Comparison of ENCODE assay signal across 20 mouse cellular contexts in the genomic region with DNA sequence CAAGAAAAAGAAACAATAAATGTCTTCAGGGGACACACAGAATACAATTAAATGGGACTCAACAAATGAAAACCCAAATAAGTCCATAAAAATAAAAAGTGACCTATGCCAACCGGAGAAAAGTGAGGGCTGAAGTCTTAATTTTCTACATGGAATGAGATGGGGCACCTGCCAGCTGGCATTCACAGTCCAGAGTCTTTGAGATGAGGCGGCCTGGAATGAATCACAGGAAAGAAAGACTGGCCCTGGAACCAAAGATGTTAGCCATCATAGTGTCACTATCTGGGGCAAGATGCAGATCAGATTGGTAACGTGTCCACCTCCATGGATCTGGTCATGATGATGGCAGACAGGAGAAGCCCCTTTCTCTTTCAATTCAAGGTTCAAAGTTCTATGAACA. TPM values are rescaled to one million over a fixed set of nuclear protein-coding genes. Genes with fewer than 3 reads are reported as not detected.
DNase-seq lines count a peak whose midpoint lies in the region; ATAC-seq and TF ChIP-seq lines count a peak whose summit lies in the region.
"Had no signal": no experiment of that assay in that cellular context is flagged by ENCODE, and none has a peak within 500 bp of the region (broad histone marks: within the 10 kb centered on the region; RNA-seq: fewer than 3 reads in every experiment).

No protein-coding gene starts in this region.

- no peak for TF ChIP-seq EP300 in stomach, postnatal 0 days (optimal IDR thresholded peaks at IDR 0.05)

- peak overlapping the region; percentile 89 for H3K27ac ChIP-seq in heart, embryonic 13.5 days (replicated peaks)
- H3K27ac ChIP-seq in kidney, adult 2 months (ENCODE audit: insufficient read depth, low read depth, low read length): peak overlapping the region; percentile 100
- no peak overlapping the region for H3K27ac ChIP-seq in kidney, embryonic 14.5 days (ENCODE audit: low read depth, low read length)
- H3K27ac ChIP-seq in stomach, postnatal 0 days (replicated peaks): no peak overlapping the region
- H3K27ac ChIP-seq: embryonic facial prominence, embryonic 10.5 days; hindbrain, embryonic 14.5 days; midbrain, embryonic 12.5 days; neural tube, embryonic 12.5 days had no signal

- 0 out of 2 replicates have a peak overlapping the region, but pooled peaks have one; percentile 2 for H3K4me2 ChIP-seq in heart, embryonic 13.5 days
- no peak overlapping the region for H3K4me2 ChIP-seq in kidney, embryonic 14.5 days (replicated peaks; ENCODE audit: low read depth, low read length)
- H3K4me2 ChIP-seq in stomach, postnatal 0 days (replicated peaks; ENCODE audit: low read depth): no peak overlapping the region
- H3K4me2 ChIP-seq: hindbrain, embryonic 14.5 days; midbrain, embryonic 12.5 days; neural tube, embryonic 12.5 days had no signal

- no peak for ATAC-seq in heart, embryonic 13.5 days (ENCODE audit: extremely low read depth, insufficient number of reproducible peaks, low FRiP score, low TSS enrichment)
- ATAC-seq in kidney, embryonic 14.5 days (ENCODE audit: low FRiP score, low TSS enrichment): no peak
- ATAC-seq in stomach, postnatal 0 days (ENCODE audit: low FRiP score, low TSS enrichment): no peak
- ATAC-seq: liver, postnatal 0 days had no signal

- no peak for TF ChIP-seq CTCF in kidney, adult 2 months (conservative IDR thresholded peaks at IDR 0.05; ENCODE audit: insufficient read depth, insufficient read length, low read depth, low read length)
- no peak for TF ChIP-seq CTCF in stomach, postnatal 0 days (IDR thresholded peaks at IDR 0.05; ENCODE audit: low read depth)

- intact Hi-C loops in heart, postnatal 36 days (cut with DNase I): loop anchor here (5.0 kb wide), 1 partner anchor 50 kb away; no protein-coding TSS in a partner anchor

- peaks cover 72% of the 10 kb centered on the region for H3K4me1 ChIP-seq in heart, embryonic 13.5 days
- H3K4me1 ChIP-seq in kidney, adult 2 months (ENCODE audit: control insufficient read depth, insufficient read depth, low read length): peaks cover 53% of the 10 kb centered on the region
- H3K4me1 ChIP-seq in kidney, embryonic 14.5 days (ENCODE audit: control insufficient read depth, insufficient read depth, low read length): peaks cover 23% of the 10 kb centered on the region
- H3K4me1 ChIP-seq in stomach, postnatal 0 days (replicated peaks; ENCODE audit: control insufficient read depth, insufficient read depth): peaks cover 10% of the 10 kb centered on the region

- peak; percentile 25 for DNase-seq in adrenal gland, postnatal 10 days
- DNase-seq in adrenal gland, postnatal 4 days (ENCODE audit: low spot score in 2 of 2): no peak
- no peak for DNase-seq in heart, postnatal 36 days
- DNase-seq in kidney, adult 2 months: peak; percentile 85
- peak; percentile 65 to 81 for DNase-seq in kidney, postnatal 36 days
- DNase-seq in stomach, postnatal 0 days (ENCODE audit: low spot score): no peak
- DNase-seq: adrenal gland, adult 8-10 months; cerebellum, adult 18-20 months; liver, postnatal 0 days; right cerebral cortex, adult 18-20 months; thymus, postnatal 14 days had no signal

- TF ChIP-seq POLR2A in kidney, adult 2 months (IDR thresholded peaks at IDR 0.05; ENCODE audit: low read depth, low read length): no peak

- H3K27me3 ChIP-seq in heart, embryonic 13.5 days (replicated peaks): no peaks in the 10 kb centered on the region
- no peaks in the 10 kb centered on the region for H3K27me3 ChIP-seq in kidney, adult 2 months (replicated peaks; ENCODE audit: control insufficient read depth, insufficient read depth, low read length)
- H3K27me3 ChIP-seq in kidney, embryonic 14.5 days (ENCODE audit: control insufficient read depth, insufficient read depth, low read length): no peaks in the 10 kb centered on the region
- H3K27me3 ChIP-seq in stomach, postnatal 0 days (ENCODE audit: control insufficient read depth, insufficient read depth, low read length): no peaks in the 10 kb centered on the region
- H3K27me3 ChIP-seq: midbrain, embryonic 12.5 days; neural tube, embryonic 12.5 days; Patski had no signal

- no peaks in the 10 kb centered on the region for H3K9me3 ChIP-seq in heart, embryonic 13.5 days
- no peaks in the 10 kb centered on the region for H3K9me3 ChIP-seq in kidney, embryonic 14.5 days (ENCODE audit: control insufficient read depth, low read length)
- H3K9me3 ChIP-seq in stomach, postnatal 0 days (ENCODE audit: control insufficient read depth, low read length): no peaks in the 10 kb centered on the region
- H3K9me3 ChIP-seq: embryonic facial prominence, embryonic 10.5 days; midbrain, embryonic 12.5 days; neural tube, embryonic 12.5 days had no signal

- H3K36me3 ChIP-seq in heart, embryonic 13.5 days: no peaks in the 10 kb centered on the region
- H3K36me3 ChIP-seq in kidney, adult 2 months (ENCODE audit: control insufficient read depth, insufficient read depth, low read length): no peaks in the 10 kb centered on the region
- H3K36me3 ChIP-seq in kidney, embryonic 14.5 days (ENCODE audit: control insufficient read depth, insufficient read depth, low read length): no peaks in the 10 kb centered on the region
- H3K36me3 ChIP-seq in stomach, postnatal 0 days (ENCODE audit: control insufficient read depth, insufficient read depth, low read length): no peaks in the 10 kb centered on the region
- H3K36me3 ChIP-seq: embryonic facial prominence, embryonic 10.5 days; midbrain, embryonic 12.5 days; neural tube, embryonic 12.5 days had no signal

- WGBS in heart, embryonic 13.5 days: 74% methylated on average over 3 of the region's 3 CpGs
- WGBS in kidney, adult 2 months: 59% methylated on average over 3 of the region's 3 CpGs
- WGBS in kidney, embryonic 14.5 days: 91% methylated on average over 3 of the region's 3 CpGs
- 79% methylated on average over 3 of the region's 3 CpGs for WGBS in stomach, postnatal 0 days

- H3K4me3 ChIP-seq in heart, embryonic 13.5 days: no peak overlapping the region
- H3K4me3 ChIP-seq in kidney, adult 2 months (ENCODE audit: insufficient read depth, low read depth, low read length): no peak overlapping the region
- no peak overlapping the region for H3K4me3 ChIP-seq in kidney, embryonic 14.5 days (ENCODE audit: low read length)
- H3K4me3 ChIP-seq in stomach, postnatal 0 days (ENCODE audit: low read depth, low read length): no peak overlapping the region
- H3K4me3 ChIP-seq: embryonic facial prominence, embryonic 10.5 days; midbrain, embryonic 12.5 days; neural tube, embryonic 12.5 days had no signal

- H3K9ac ChIP-seq in heart, embryonic 13.5 days: no peak overlapping the region
- no peak overlapping the region for H3K9ac ChIP-seq in kidney, embryonic 14.5 days (ENCODE audit: low read depth, low read length)
- H3K9ac ChIP-seq in stomach, postnatal 0 days (ENCODE audit: low read length): no peak overlapping the region
- H3K9ac ChIP-seq: hindbrain, embryonic 14.5 days; liver, postnatal 0 days; midbrain, embryonic 12.5 days; neural tube, embryonic 12.5 days had no signal

RNA-seq across cellular contexts. Expression of a gene that starts 50.5 kb away (rescaled TPM):
- total RNA-seq in adrenal gland, postnatal 10 days (2021): 10 to 100 TPM; 15.7 to 21.4 TPM
- 10 to 100 TPM; 22.8 to 23.0 TPM for total RNA-seq in adrenal gland, postnatal 4 days (2021)
- polyA plus RNA-seq in heart, embryonic 13.5 days (2015; fragmentation: Nextera tagmentation; extraction: Ambion mirVana): 9.7 and 9.8 TPM in 2 replicates
- 10 to 100 TPM; 28.6 to 40.4 TPM for total RNA-seq in heart, postnatal 36 days (2021)
- 11.9 and 14.2 TPM in 2 replicates for polyA plus RNA-seq in kidney, adult 2 months (2012; rRNA removed)
- polyA plus RNA-seq in kidney, embryonic 14.5 days (2014; fragmentation: Nextera tagmentation; extraction: Ambion mirVana): 8.4 and 12.1 TPM in 2 replicates
- polyA plus RNA-seq in stomach, postnatal 0 days (2015; fragmentation: Nextera tagmentation; extraction: Ambion mirVana): 5.1 and 6.1 TPM in 2 replicates
- total RNA-seq: common myeloid progenitor, adult 5-6 weeks; monocyte, adult 5-6 weeks had no signal

Comparison
In these comparisons a context has a peak if more than half of its experiments do, and no peak if none do; other contexts are left out.
1. DNase-seq: peak in adrenal gland, postnatal 10 days (single experiment), kidney, adult 2 months (single experiment) and kidney, postnatal 36 days (2 of 2); none in adrenal gland, postnatal 4 days (0 of 2), heart, postnatal 36 days (0 of 2) and stomach, postnatal 0 days (single experiment).
2. H3K27ac ChIP-seq: peak in heart, embryonic 13.5 days (single experiment) and kidney, adult 2 months (single experiment); none in kidney, embryonic 14.5 days (single experiment) and stomach, postnatal 0 days (single experiment).